Mouse (Mus musculus) limb, embryonic 11.5 days (tissue): Measurements from ENCODE around the gene Proca1. TPM values are rescaled to one million over a fixed set of nuclear protein-coding genes. Genes with fewer than 3 reads are reported as not detected.

Source experiments
- ATAC-seq: fragments of 200-750 bp; cut with Nextera tagmentation; 2 replicates; pipeline ENCODE4 v1.8.0; 2017; ENCODE audit warnings: low read depth; ENCODE audit not compliant: insufficient number of reproducible peaks, low FRiP score, low TSS enrichment
- DNase-seq: peaks from one replicate; pipeline ENCODE4 v3.0.0-alpha.2; 2015; ENCODE audit warnings: low spot score
- H3K27ac ChIP-seq: fragments of 300-500 bp; sonication (generic); replicated peaks from 2 replicates; pipeline ENCODE4 v1.5.1; 2014; ENCODE audit warnings: low read depth, mild to moderate bottlenecking, low read length
- H3K27me3 ChIP-seq: fragments of 300-500 bp; sonication (generic); 2 replicates; pipeline ENCODE4 v1.6.1; 2014; ENCODE audit warnings: mild to moderate bottlenecking, low read length, mixed read lengths; ENCODE audit not compliant: control insufficient read depth, insufficient read depth
- H3K36me3 ChIP-seq: fragments of 300-500 bp; sonication (generic); 2 replicates; pipeline ENCODE4 v1.6.1; 2014; ENCODE audit warnings: mild to moderate bottlenecking, low read length, moderate library complexity, mixed read lengths; ENCODE audit not compliant: control insufficient read depth, insufficient read depth
- H3K4me1 ChIP-seq: fragments of 300-500 bp; sonication (generic); 2 replicates; pipeline ENCODE4 v1.6.1; 2014; ENCODE audit warnings: low read length, mixed read lengths; ENCODE audit not compliant: control insufficient read depth, insufficient read depth
- H3K4me2 ChIP-seq: fragments of 300-500 bp; sonication (generic); 2 replicates; pipeline ENCODE4 v1.6.1; 2014; ENCODE audit warnings: low read depth, mild to moderate bottlenecking, moderate library complexity; ENCODE audit not compliant: severe bottlenecking
- H3K4me3 ChIP-seq: fragments of 300-500 bp; sonication (generic); 2 replicates; pipeline ENCODE4 v1.5.1; 2014; ENCODE audit warnings: low read depth, low read length
- H3K9ac ChIP-seq: fragments of 300-500 bp; sonication (generic); 2 replicates; pipeline ENCODE4 v1.6.1; 2014; ENCODE audit warnings: mild to moderate bottlenecking, low read length
- H3K9me3 ChIP-seq: fragments of 300-500 bp; sonication (generic); 2 replicates; pipeline ENCODE4 v1.6.1; 2016; ENCODE audit warnings: low read length; ENCODE audit not compliant: control insufficient read depth
- WGBS: fragments of 180-500 bp; shearing (Covaris S2); extraction: QIAGEN DNeasy Blood & Tissue Kit; methylation state at CpG from one replicate; pipeline ENCODE4 v1.1.7; 2014; 5-methylcytosine and 5-hydroxymethylcytosine counted together
- polyA plus RNA-seq: library from polyadenylated mRNA; unstranded; fragments of >200 nt; fragmentation: Nextera tagmentation; extraction: Ambion mirVana; gene quantifications from 2 replicates; pipeline ENCODE4 v1.2.1, GENCODE M21; 2014

The Proca1 gene
- polyA plus RNA-seq, 1 experiment from 2014 or later, result 1.3 TPM

DNA sequence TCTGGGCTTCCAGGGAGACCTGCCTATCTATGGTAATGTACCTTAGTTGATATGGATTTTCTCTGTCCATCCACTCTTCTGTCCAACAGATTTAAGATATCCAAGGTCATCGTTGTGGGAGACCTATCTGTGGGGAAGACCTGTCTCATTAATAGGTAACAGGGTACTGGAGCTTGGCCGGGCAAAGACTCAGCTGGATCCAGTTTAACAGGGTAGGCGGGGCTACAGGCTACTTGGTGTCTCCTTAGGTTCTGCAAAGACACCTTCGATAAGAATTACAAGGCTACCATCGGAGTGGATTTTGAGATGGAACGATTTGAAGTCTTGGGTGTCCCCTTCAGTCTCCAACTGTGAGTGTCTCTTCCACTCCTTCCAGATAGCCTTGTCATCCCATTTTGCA is 3.2 kb upstream of the Proca1 start:
- peak overlapping the region; percentile 60 for H3K4me2 ChIP-seq
- H3K27ac ChIP-seq, result peak overlapping the region; percentile 100
- 55% methylated on average over 6 of the region's 6 CpGs for WGBS
- peak overlapping the region; percentile 93 for H3K9ac ChIP-seq
- H3K27me3 ChIP-seq, result no peaks in the 10 kb centered on the region
- peaks cover 13% of the 10 kb centered on the region for H3K4me1 ChIP-seq
- no peaks in the 10 kb centered on the region for H3K9me3 ChIP-seq
- H3K4me3 ChIP-seq, result peak overlapping the region; percentile 81
- DNase-seq (no peak), ATAC-seq (no peak)
- H3K36me3 ChIP-seq, result peaks cover 11% of the 10 kb centered on the region; the same call in 1 of the 2 replicates

DNA sequence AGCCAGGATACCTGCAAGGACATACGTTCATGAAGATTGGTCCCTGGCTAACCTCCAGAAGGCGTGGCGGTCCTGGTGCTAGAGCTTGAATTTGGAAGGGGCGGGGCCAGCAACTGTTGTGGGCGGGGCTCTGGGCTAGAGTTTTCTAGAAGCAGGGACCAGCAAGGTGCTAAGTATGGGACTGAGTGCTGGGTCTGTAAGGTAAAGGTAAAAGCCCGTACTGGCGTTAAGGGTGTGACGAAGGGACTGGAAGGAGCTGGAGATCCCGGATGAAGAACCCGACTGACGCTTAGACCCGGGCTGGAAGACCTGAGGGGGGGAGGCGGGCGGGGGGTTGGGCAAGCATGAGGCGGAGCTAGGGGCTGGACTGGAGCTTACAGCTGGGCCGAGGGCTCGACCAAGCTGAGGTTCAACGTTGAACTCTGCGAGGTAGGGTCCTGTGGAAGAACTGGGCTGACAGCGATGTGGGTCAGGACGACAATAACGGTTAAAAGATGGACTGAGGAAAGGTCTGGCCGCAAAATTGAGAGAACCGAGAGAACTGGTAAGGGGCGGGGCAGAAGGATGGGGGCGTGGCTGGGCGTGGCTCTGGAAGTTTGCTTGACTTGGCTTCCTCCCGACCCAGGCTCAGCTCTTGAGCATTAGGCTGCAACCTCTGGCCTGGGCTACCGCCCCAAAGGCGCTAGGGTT is 1.4 kb downstream of the Proca1 start:
- peak; percentile 77 for DNase-seq
- ATAC-seq, result peak; percentile 67
- 2% methylated on average over 30 of the region's 30 CpGs for WGBS
- peaks cover 11% of the 10 kb centered on the region; the same call in 1 of the 2 replicates for H3K36me3 ChIP-seq
- H3K9ac ChIP-seq, result peak overlapping the region; percentile 32
- peak overlapping the region; percentile 43 for H3K4me2 ChIP-seq
- H3K9me3 ChIP-seq, result no peaks in the 10 kb centered on the region
- no peaks in the 10 kb centered on the region for H3K27me3 ChIP-seq
- peak overlapping the region; percentile 35 for H3K4me3 ChIP-seq
- 0 out of 2 replicates have a peak overlapping the region, but pooled peaks have one; percentile 1 for H3K27ac ChIP-seq
- peaks cover 16% of the 10 kb centered on the region for H3K4me1 ChIP-seq

DNA sequence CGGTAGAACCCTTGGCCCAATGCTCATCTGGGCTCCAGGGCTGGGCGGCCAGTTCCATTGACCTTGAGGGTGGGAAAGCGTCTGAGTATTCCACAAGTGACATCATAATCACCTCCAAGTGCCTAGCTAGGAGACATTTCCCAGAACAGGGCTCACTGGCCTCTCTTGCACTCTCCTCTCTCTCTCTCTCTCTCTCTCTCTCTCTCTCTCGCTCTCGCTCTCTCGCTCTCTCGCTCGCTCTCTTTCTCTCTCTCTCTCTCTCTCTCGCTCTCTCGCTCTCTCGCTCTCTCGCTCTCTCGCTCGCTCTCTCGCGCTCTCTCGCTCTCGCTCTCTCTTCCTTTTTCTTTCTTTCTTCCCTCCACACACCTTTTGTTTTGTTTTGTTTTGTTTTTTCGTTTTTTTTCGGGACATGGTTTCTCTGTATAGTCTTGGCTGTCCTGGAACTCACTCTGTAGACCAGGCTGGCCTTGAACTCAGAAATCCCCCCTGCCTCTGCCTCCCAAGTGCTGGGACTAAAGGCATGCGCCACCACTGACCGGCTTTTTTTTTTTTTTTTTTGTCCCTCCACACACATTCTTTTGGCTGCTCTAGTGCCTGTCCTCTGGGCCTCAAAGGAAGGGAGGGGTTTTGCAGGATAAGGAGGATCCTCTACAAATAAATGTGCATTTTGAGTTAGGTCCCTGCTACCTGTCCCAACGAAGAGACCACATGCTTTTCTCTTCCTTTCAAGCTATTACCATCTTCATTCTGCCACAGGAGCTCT is 2.1 kb downstream of the Proca1 start:
- no peak for ATAC-seq
- no peak overlapping the region for H3K27ac ChIP-seq
- no peak for DNase-seq
- peaks cover 10% of the 10 kb centered on the region for H3K4me1 ChIP-seq
- no peaks in the 10 kb centered on the region for H3K9me3 ChIP-seq
- no peaks in the 10 kb centered on the region for H3K27me3 ChIP-seq
- peaks cover 11% of the 10 kb centered on the region; the same call in 1 of the 2 replicates for H3K36me3 ChIP-seq
- H3K4me3 ChIP-seq, result peak overlapping the region; percentile 35
- peak overlapping the region; percentile 43 for H3K4me2 ChIP-seq
- H3K9ac ChIP-seq, result no peak overlapping the region
- WGBS, result 64% methylated on average over 22 of the region's 23 CpGs

DNA sequence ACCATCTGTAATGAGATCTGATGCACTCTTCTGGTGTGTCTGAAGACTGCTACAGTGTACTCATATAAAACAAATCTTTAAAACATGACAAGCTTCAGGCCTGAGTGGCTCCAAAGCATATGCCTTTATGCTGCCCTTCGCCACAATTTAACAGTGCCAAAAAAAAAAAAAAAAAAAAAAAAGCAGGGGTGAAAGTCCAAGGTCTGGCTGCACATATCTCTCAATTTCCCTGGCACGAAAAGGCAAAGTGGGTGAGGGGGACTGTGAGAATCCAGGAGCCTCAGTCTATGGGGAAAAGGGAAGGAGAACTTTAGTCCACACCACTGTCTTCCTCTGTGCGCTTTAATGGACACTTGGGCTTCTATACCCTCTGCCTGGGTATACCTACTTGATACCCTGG is 9.2 kb downstream of the Proca1 start:
- DNase-seq (no peak), ATAC-seq (no peak)
- Histone ChIP-seq H3K27me3 (no peaks in the 10 kb centered on the region), H3K36me3 (peaks cover 13% of the 10 kb centered on the region), H3K9ac (no peak overlapping the region), H3K9me3 (no peaks in the 10 kb centered on the region), H3K4me2 (no peak overlapping the region), H3K4me1 (no peaks in the 10 kb centered on the region), H3K27ac (no peak overlapping the region), H3K4me3 (no peak overlapping the region)
- WGBS, result 93% methylated on average over 3 of the region's 3 CpGs

DNA sequence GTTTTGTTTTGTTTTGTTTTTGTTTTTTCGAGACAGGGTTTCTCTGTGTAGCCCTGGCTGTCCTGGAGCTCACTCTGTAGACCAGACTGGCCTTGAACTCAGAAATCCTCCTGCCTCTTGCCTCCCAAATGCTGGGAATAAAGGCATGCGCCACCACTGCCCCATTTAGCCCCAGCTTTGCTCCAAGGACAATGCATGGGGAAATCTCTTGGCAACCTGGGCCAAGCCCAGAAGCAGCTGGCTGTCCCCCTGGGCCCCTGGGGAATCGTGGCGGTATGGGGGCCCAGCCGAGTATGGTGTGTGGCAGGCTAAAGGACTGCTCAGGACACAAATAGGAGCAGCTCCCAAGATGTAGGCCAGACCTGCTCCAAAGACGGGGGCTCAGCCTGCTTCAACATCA is 11.1 kb downstream of the Proca1 start:
- H3K27me3 ChIP-seq, result no peaks in the 10 kb centered on the region
- H3K9ac ChIP-seq, result no peak overlapping the region
- no peaks in the 10 kb centered on the region for H3K4me1 ChIP-seq
- H3K27ac ChIP-seq, result no peak overlapping the region
- no peak for ATAC-seq
- 85% methylated on average over 6 of the region's 6 CpGs for WGBS
- H3K9me3 ChIP-seq, result no peaks in the 10 kb centered on the region
- H3K4me2 ChIP-seq, result no peak overlapping the region
- peaks cover 28% of the 10 kb centered on the region for H3K36me3 ChIP-seq
- no peak overlapping the region for H3K4me3 ChIP-seq
- DNase-seq, result no peak

DNA sequence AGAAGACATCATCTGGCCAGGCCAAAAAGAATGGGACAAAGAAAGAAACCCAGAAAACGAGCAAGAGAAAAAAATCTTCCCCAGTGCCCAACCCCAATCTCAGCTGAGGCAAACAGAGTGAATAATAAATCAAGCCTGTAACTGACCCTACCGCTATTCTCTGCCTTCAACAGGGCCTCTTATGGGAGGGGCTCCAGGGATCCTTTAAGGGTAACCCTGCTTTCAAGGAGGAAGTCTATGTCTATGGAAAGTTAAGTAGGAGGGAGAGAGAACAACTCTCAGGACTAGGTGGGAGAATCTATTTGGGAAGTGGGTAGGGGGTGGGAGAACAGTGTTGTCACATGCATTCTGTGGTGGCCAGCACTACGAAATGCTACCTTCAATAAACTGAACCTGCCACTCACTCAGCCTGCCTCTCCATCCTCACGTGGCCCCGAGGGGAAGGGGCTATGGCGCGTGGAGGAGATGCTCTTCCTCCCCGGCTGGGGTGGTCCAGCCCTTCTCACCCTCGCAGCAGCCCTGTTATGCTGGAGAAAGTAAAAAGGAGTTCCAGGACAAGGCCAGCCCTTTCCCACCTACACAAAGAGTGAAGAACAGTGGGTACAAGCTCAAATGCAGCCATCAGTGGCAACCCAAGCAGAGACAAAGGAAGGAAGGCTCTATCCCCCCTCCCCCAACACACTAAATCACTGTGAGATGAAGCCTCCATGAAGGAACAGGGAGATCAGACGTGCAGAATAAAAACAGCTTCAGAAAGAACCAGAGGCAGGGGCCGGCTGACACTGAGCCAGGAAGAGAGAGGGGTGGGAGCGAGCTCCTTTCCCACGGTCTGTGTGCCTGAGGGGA is 12.4 kb downstream of the Proca1 start:
- H3K4me1 ChIP-seq, result no peaks in the 10 kb centered on the region
- peaks cover 37% of the 10 kb centered on the region for H3K36me3 ChIP-seq
- H3K4me2 ChIP-seq, result no peak overlapping the region
- 0 out of 2 replicates have a peak overlapping the region, but pooled peaks have one; percentile 14 for H3K27ac ChIP-seq
- ATAC-seq (no peak), DNase-seq (no peak)
- no peaks in the 10 kb centered on the region for H3K27me3 ChIP-seq
- 69% methylated on average over 13 of the region's 13 CpGs for WGBS
- no peaks in the 10 kb centered on the region for H3K9me3 ChIP-seq
- no peak overlapping the region for H3K9ac ChIP-seq
- no peak overlapping the region for H3K4me3 ChIP-seq

DNA sequence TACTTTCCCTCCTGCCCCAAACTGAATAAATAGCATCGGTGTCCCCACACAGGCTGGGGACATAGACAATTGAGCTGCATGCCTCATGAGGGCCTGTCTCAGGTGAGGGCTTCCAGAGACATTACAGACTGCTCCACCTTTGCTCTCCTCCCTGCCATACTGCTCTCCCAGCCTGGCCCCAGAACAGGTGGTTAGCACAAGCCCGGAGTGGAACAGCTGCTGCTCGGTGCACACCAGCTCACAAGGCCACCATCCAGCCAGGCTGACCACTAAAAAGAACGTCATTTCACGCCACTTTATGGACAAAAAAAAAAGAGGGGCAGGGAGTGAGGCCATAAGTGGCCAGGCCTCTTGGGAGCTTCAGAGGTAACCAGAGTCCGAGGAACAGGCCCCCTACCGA is 14.0 kb downstream of the Proca1 start:
- no peaks in the 10 kb centered on the region for H3K9me3 ChIP-seq
- no peak overlapping the region for H3K4me3 ChIP-seq
- H3K27ac ChIP-seq, result no peak overlapping the region
- 88% methylated on average over 7 of the region's 7 CpGs for WGBS
- H3K36me3 ChIP-seq, result peaks cover 44% of the 10 kb centered on the region
- DNase-seq, result no peak
- H3K4me1 ChIP-seq, result no peaks in the 10 kb centered on the region
- H3K4me2 ChIP-seq, result no peak overlapping the region
- no peak for ATAC-seq
- no peak overlapping the region for H3K9ac ChIP-seq
- no peaks in the 10 kb centered on the region for H3K27me3 ChIP-seq

DNA sequence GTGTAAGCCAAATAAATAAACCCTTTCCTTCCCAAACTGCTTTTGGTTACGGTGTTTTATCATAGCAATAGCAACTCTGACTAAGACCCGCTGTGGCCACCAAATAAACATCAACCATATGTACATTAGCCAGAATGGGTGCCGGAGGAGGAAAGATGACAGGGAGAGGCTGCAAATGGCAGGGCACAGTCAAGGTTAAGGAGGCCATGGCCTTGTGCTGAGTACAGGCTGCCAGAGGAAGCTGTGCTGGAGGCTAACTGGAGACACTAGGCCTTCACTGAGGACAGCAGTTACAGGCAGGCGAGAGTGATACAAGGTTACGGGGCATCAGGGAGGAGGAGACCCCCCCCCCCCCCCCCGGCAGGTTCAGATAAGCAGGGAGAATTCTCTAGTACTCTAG is 16.7 kb downstream of the Proca1 start:
- H3K27ac ChIP-seq, result no peak overlapping the region

More for the DNA sequence above, 16.7 kb downstream of the Proca1 start:
- ATAC-seq, result no peak
- H3K4me2 ChIP-seq, result no peak overlapping the region
- WGBS, result 99% methylated on average over 6 of the region's 6 CpGs
- H3K9ac ChIP-seq, result no peak overlapping the region
- no peaks in the 10 kb centered on the region for H3K4me1 ChIP-seq
- DNase-seq, result no peak
- H3K4me3 ChIP-seq, result no peak overlapping the region
- no peaks in the 10 kb centered on the region for H3K9me3 ChIP-seq
- H3K27me3 ChIP-seq, result no peaks in the 10 kb centered on the region
- peaks cover 58% of the 10 kb centered on the region for H3K36me3 ChIP-seq
